7 mouse cellular contexts compared by ENCODE assay signal in the genomic region with DNA sequence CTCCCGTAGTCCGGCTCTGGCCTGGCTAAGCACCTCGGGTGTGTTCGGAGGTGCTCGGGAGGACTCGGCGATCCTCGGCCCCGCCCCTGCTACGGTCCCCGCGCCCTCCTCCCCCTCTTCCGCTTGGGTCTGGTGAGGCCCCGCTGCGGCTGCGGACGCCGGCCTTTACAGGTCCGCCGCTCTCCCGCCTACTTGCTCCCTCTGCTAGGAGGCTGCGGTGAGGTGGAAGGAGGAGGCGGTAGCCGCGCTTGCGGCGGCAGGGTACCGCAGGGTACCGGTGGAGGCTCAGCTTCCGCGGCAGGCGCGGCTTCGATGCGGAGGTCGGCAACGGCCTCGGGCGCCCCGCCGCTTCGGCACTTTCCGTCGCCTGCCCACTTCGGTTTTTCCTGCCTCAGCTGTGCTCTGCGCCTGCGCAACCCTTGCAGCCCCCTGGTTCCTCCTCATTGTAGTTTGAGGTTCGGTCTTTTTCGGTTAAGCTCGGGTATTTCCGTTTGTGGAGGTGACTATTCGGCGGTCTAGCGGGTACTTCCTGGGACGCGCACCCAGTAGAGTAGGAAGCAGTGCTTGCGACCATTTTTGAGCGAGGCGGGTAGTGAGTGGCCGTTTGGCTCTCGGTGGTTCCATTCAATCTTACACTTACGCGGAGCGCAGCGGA. TPM values are rescaled to one million over a fixed set of nuclear protein-coding genes. Genes with fewer than 3 reads are reported as not detected.
DNase-seq lines count a peak whose midpoint lies in the region; ATAC-seq lines count a peak whose summit lies in the region.

A gene (minus strand): TSS at position 375 of the 655 bp plus-strand sequence.

- peak; percentile 49 for ATAC-seq in granulocyte monocyte progenitor cell, adult 5-6 weeks (replicated peaks; ENCODE audit: poor library complexity, severe bottlenecking)
- ATAC-seq in midbrain, embryonic 13.5 days = peak; percentile 91

- H3K9me3 ChIP-seq in embryonic facial prominence, embryonic 10.5 days = peaks cover 5% of the 10 kb centered on the region
- H3K9me3 ChIP-seq in limb, embryonic 10.5 days (replicated peaks) = peaks cover 2% of the 10 kb centered on the region; the same call in 1 of the 2 replicates
- H3K9me3 ChIP-seq in midbrain, embryonic 13.5 days = no peaks in the 10 kb centered on the region

- H3K9ac ChIP-seq in midbrain, embryonic 13.5 days (replicated peaks) = peak within 1 kb of the TSS; percentile 95

- under 1% methylated on average over 65 of the region's 65 CpGs for WGBS in embryonic facial prominence, embryonic 10.5 days
- WGBS in limb, embryonic 10.5 days = 1% methylated on average over 61 of the region's 65 CpGs
- WGBS in midbrain, embryonic 13.5 days = under 1% methylated on average over 61 of the region's 65 CpGs

- peaks cover 25% of the 10 kb centered on the region for H3K36me3 ChIP-seq in embryonic facial prominence, embryonic 10.5 days (replicated peaks)
- peaks cover 31% of the 10 kb centered on the region for H3K36me3 ChIP-seq in limb, embryonic 10.5 days
- peaks cover 17% of the 10 kb centered on the region for H3K36me3 ChIP-seq in midbrain, embryonic 13.5 days

- peaks cover 25% of the 10 kb centered on the region for H3K27me3 ChIP-seq in embryonic facial prominence, embryonic 10.5 days (replicated peaks; ENCODE audit: low read depth, poor library complexity, severe bottlenecking)
- H3K27me3 ChIP-seq in limb, embryonic 10.5 days (ENCODE audit: low read depth, poor library complexity, severe bottlenecking) = peaks cover 28% of the 10 kb centered on the region
- peaks cover 24% of the 10 kb centered on the region for H3K27me3 ChIP-seq in midbrain, embryonic 13.5 days

- peak within 1 kb of the TSS; percentile 84 for H3K4me3 ChIP-seq in embryonic facial prominence, embryonic 10.5 days
- peak within 1 kb of the TSS; percentile 73 for H3K4me3 ChIP-seq in limb, embryonic 10.5 days
- H3K4me3 ChIP-seq in midbrain, embryonic 13.5 days (replicated peaks) = peak within 1 kb of the TSS; percentile 71

- peaks cover 44% of the 10 kb centered on the region for H3K4me1 ChIP-seq in embryonic facial prominence, embryonic 10.5 days
- H3K4me1 ChIP-seq in limb, embryonic 10.5 days = peaks cover 42% of the 10 kb centered on the region
- peaks cover 47% of the 10 kb centered on the region for H3K4me1 ChIP-seq in midbrain, embryonic 13.5 days (replicated peaks)

- H3K27ac ChIP-seq in embryonic facial prominence, embryonic 10.5 days (replicated peaks) = peak within 1 kb of the TSS; percentile 100
- peak within 1 kb of the TSS; percentile 100 for H3K27ac ChIP-seq in limb, embryonic 10.5 days
- peak within 1 kb of the TSS; percentile 98 for H3K27ac ChIP-seq in midbrain, embryonic 13.5 days

- peak; percentile 99 for DNase-seq in adrenal gland, postnatal 10 days
- peak; percentile 99 for DNase-seq in embryonic facial prominence, embryonic 10.5 days (ENCODE audit: low spot score)
- DNase-seq in kidney, adult 11 months = peak; percentile 97
- DNase-seq in limb, embryonic 10.5 days (ENCODE audit: low spot score) = peak; percentile 98
- peak; percentile 96 for DNase-seq in spleen, adult 12 weeks (ENCODE audit: low spot score)

- peak within 1 kb of the TSS; percentile 81 for H3K4me2 ChIP-seq in midbrain, embryonic 13.5 days (replicated peaks)

RNA-seq across cellular contexts. Expression of the gene that starts here (rescaled TPM):
- total RNA-seq in adrenal gland, postnatal 10 days (2021) = 100 to 1,000 TPM; 175 to 186 TPM
- polyA plus RNA-seq in embryonic facial prominence, embryonic 10.5 days (2016; fragmentation: Nextera tagmentation; extraction: Ambion mirVana) = 157 and 159 TPM in 2 replicates
- 196 and 197 TPM in 2 replicates for total RNA-seq in granulocyte monocyte progenitor cell, adult 5-6 weeks (2014; fragmentation: Nextera tagmentation)
- total RNA-seq in granulocyte monocyte progenitor cell, adult 5-6 weeks (2017) = 126 and 132 TPM in 2 replicates
- 182 and 208 TPM in 2 replicates for polyA plus RNA-seq in limb, embryonic 10.5 days (2016; fragmentation: Nextera tagmentation; extraction: Ambion mirVana)
- polyA plus RNA-seq in midbrain, embryonic 13.5 days (2015; fragmentation: Nextera tagmentation; extraction: Ambion mirVana) = 63.1 and 91.6 TPM in 2 replicates

Comparison
In these comparisons a context has a peak if more than half of its experiments do, and no peak if none do; other contexts are left out.
1. Peak in every context shown above with its lines: DNase-seq, ATAC-seq, H3K4me3 ChIP-seq and H3K27ac ChIP-seq.